Mouse (Mus musculus): Measurements from ENCODE around the gene Anapc16. TPM values are rescaled to one million over a fixed set of nuclear protein-coding genes. Genes with fewer than 3 reads are reported as not detected.
A peak's percentile ranks its signal among the peaks of the same experiment; 100 is the strongest.

Anapc16 gene
- total and polyA plus RNA-seq, 3 experiments: 53.7 to 61.5 TPM; not detected in 1

- no peak for TF ChIP-seq JUND (IDR thresholded peaks at IDR 0.05; ENCODE audit: low read depth, low read length)
- peak; percentile 27; the same call in 1 of the 2 replicates for TF ChIP-seq MXI1 (IDR thresholded peaks at IDR 0.05; ENCODE audit: low read depth, low read length)
- TF ChIP-seq POLR2AphosphoS2 (IDR thresholded peaks at IDR 0.05; ENCODE audit: low read length): no peak
- TF ChIP-seq TCF12 (IDR thresholded peaks at IDR 0.05; ENCODE audit: low read depth, low read length): peak; percentile 89
- TF ChIP-seq POLR2A (IDR thresholded peaks at IDR 0.05; ENCODE audit: control insufficient read depth in 1 of 2, insufficient read depth in 1 of 2, low read depth in 1 of 2, low read length in 2 of 2, poor library complexity in 1 of 2): no peak
- TF ChIP-seq E2F4 (IDR thresholded peaks at IDR 0.05; ENCODE audit: borderline replicate concordance, low read depth, low read length): no peak
- TF ChIP-seq POLR2AphosphoS5 (IDR thresholded peaks at IDR 0.05; ENCODE audit: borderline replicate concordance, low read depth, low read length): no peak
- 0 out of 2 replicates have a peak, but pooled peaks have one; percentile 28 for TF ChIP-seq ETS1 (IDR thresholded peaks at IDR 0.05; ENCODE audit: low read depth, low read length)
- peak; percentile 53 for TF ChIP-seq TAL1 (IDR thresholded peaks at IDR 0.05; ENCODE audit: low read length)
- TF ChIP-seq ZNF384 (IDR thresholded peaks at IDR 0.05; ENCODE audit: low read depth, low read length): peak; percentile 84
- no peak for TF ChIP-seq ELF1 (IDR thresholded peaks at IDR 0.05; ENCODE audit: low read depth, low read length)
Measured at GRCm38 (mm10) chr10:59999057-59999456, 3.9 kb downstream of the Anapc16 start (continued).

- H3K9ac ChIP-seq (ENCODE audit: control insufficient read depth, low read depth, low read length, poor library complexity, severe bottlenecking): no peak overlapping the region
- peak; percentile 82 for DNase-seq (ENCODE audit: low read depth, low spot score)
- H3K4me1 ChIP-seq (ENCODE audit: control insufficient read depth in 1 of 2, insufficient read depth in 2 of 2, low read length in 2 of 2): peaks cover 7 to 13% of the 10 kb centered on the region in 2 experiments
- no peak overlapping the region for H3K27ac ChIP-seq (ENCODE audit: control insufficient read depth, low read depth, low read length)
- H3K79me2 ChIP-seq (ENCODE audit: control insufficient read depth, insufficient read depth, low read length, poor library complexity): peaks cover 16% of the 10 kb centered on the region
- peaks cover 6 to 30% of the 10 kb centered on the region in 2 experiments; a peak in 3 of 4 replicates for H3K36me3 ChIP-seq (ENCODE audit: control insufficient read depth in 1 of 2, insufficient read depth in 2 of 2, low read length in 2 of 2)
- TF ChIP-seq RAD21 (IDR thresholded peaks at IDR 0.05; ENCODE audit: low read depth, low read length): peak; percentile 67
- TF ChIP-seq NRF1 (IDR thresholded peaks at IDR 0.05; ENCODE audit: insufficient read depth, low read depth, low read length, poor library complexity, severe bottlenecking): no peak
- no peak for TF ChIP-seq KAT2A (conservative IDR thresholded peaks at IDR 0.05; ENCODE audit: low read depth, low read length)
- no peak for TF ChIP-seq ZKSCAN1 (IDR thresholded peaks at IDR 0.05; ENCODE audit: low read depth, low read length)
- TF ChIP-seq GABPA (IDR thresholded peaks at IDR 0.05; ENCODE audit: low read depth, low read length): no peak
- TF ChIP-seq SIN3A (IDR thresholded peaks at IDR 0.05; ENCODE audit: low read length): no peak
- no peak for TF ChIP-seq USF2 (IDR thresholded peaks at IDR 0.05; ENCODE audit: borderline replicate concordance in 1 of 2, insufficient read depth in 1 of 2, low read depth in 1 of 2, low read length in 2 of 2)
- TF ChIP-seq SMC3 (IDR thresholded peaks at IDR 0.05; ENCODE audit: low read depth, low read length): peak; percentile 55
- no peak for TF ChIP-seq TAL1 (IDR thresholded peaks at IDR 0.05; ENCODE audit: low read length)
- no peak for TF ChIP-seq ELF1 (IDR thresholded peaks at IDR 0.05; ENCODE audit: low read depth, low read length)
- no peak for TF ChIP-seq MAFK (IDR thresholded peaks at IDR 0.05; ENCODE audit: borderline replicate concordance, low read depth, low read length)
- no peak for TF ChIP-seq RCOR1 (IDR thresholded peaks at IDR 0.05; ENCODE audit: low read depth, low read length)
- TF ChIP-seq MAZ (IDR thresholded peaks at IDR 0.05; ENCODE audit: low read depth, low read length): no peak
- TF ChIP-seq CTCF (IDR thresholded peaks at IDR 0.05 in 2 of 3, conservative IDR thresholded peaks at IDR 0.05 in 1 of 3; ENCODE audit: control insufficient read depth in 1 of 3, insufficient read depth in 1 of 3, low read depth in 2 of 3, low read length in 3 of 3, poor library complexity in 1 of 3, severe bottlenecking in 1 of 3): peak in 2 of 3 experiments; percentile 72 to 75; a peak in 4 of 6 replicates
- TF ChIP-seq ZC3H11A (IDR thresholded peaks at IDR 0.05; ENCODE audit: low read depth, low read length): peak; percentile 40; the same call in 1 of the 2 replicates
- no peak for TF ChIP-seq MYC (IDR thresholded peaks at IDR 0.05; ENCODE audit: low read depth, low read length)
- no peak for TF ChIP-seq USF1 (IDR thresholded peaks at IDR 0.05; ENCODE audit: low read depth, low read length)
- no peak for TF ChIP-seq MEF2A (IDR thresholded peaks at IDR 0.05; ENCODE audit: extremely low read depth, insufficient replicate concordance, low read depth, low read length, poor library complexity, severe bottlenecking)
- TF ChIP-seq POLR2AphosphoS5 (IDR thresholded peaks at IDR 0.05; ENCODE audit: borderline replicate concordance, low read depth, low read length): no peak
- no peak for TF ChIP-seq ETS1 (IDR thresholded peaks at IDR 0.05; ENCODE audit: low read depth, low read length)
- TF ChIP-seq UBTF (IDR thresholded peaks at IDR 0.05; ENCODE audit: borderline replicate concordance, insufficient read depth, low read depth, low read length): no peak
- no peak for TF ChIP-seq TCF12 (IDR thresholded peaks at IDR 0.05; ENCODE audit: low read depth, low read length)
- no peak for TF ChIP-seq POLR2A (IDR thresholded peaks at IDR 0.05; ENCODE audit: control insufficient read depth in 1 of 2, insufficient read depth in 1 of 2, low read depth in 1 of 2, low read length in 2 of 2, poor library complexity in 1 of 2)
- H3K27me3 ChIP-seq (ENCODE audit: control insufficient read depth in 1 of 2, insufficient read depth in 2 of 2, low read length in 2 of 2): no peaks in the 10 kb centered on the region
- H3K4me3 ChIP-seq (ENCODE audit: control insufficient read depth in 1 of 2, insufficient read depth in 1 of 2, low read depth in 2 of 2, low read length in 2 of 2): no peak overlapping the region
- no peaks in the 10 kb centered on the region for H3K9me3 ChIP-seq (replicated peaks; ENCODE audit: insufficient read depth, low read length)
Measured at GRCm38 (mm10) chr10:59997591-59997990, 5.3 kb downstream of the Anapc16 start.

Measured in MEL (cell line).